In genomic region chr9:94669791-94670577, GRCm38 (mm10) we compare ENCODE assay signal across 8 mouse cellular contexts. TPM values are rescaled to one million over a fixed set of nuclear protein-coding genes. Genes with fewer than 3 reads are reported as not detected.
DNase-seq lines count a peak whose midpoint lies in the region; ATAC-seq and TF ChIP-seq lines count a peak whose summit lies in the region.

TSS of gene Slc9a9 (plus strand) at chr9:94669909.

- no peaks in the 10 kb centered on the region for H3K36me3 ChIP-seq in heart, embryonic 15.5 days
- no peaks in the 10 kb centered on the region for H3K36me3 ChIP-seq in neural tube, embryonic 12.5 days

- peak within 1 kb of the TSS; percentile 74; the same call in 1 of the 2 replicates for H3K27ac ChIP-seq in bone marrow, adult 2 months (ENCODE audit: control insufficient read depth, insufficient read depth, low read depth, low read length, poor library complexity)
- peak within 1 kb of the TSS; percentile 17; the same call in 1 of the 2 replicates for H3K27ac ChIP-seq in heart, embryonic 15.5 days
- H3K27ac ChIP-seq in layer of hippocampus, adult 2 months, result peak within 1 kb of the TSS; percentile 92
- H3K27ac ChIP-seq in neural tube, embryonic 12.5 days, result no peak within 1 kb of the TSS

- no peaks in the 10 kb centered on the region for H3K27me3 ChIP-seq in heart, embryonic 15.5 days
- H3K27me3 ChIP-seq in neural tube, embryonic 12.5 days (replicated peaks), result no peaks in the 10 kb centered on the region

- peaks cover 3% of the 10 kb centered on the region; the same call in 1 of the 2 replicates for H3K4me1 ChIP-seq in bone marrow, adult 2 months (ENCODE audit: control insufficient read depth, insufficient read depth, low read length)
- H3K4me1 ChIP-seq in heart, embryonic 15.5 days (replicated peaks), result peaks cover 7% of the 10 kb centered on the region; the same call in 1 of the 2 replicates
- 0 out of 2 replicates have a peak, but pooled peaks cover 3% of the 10 kb centered on the region for H3K4me1 ChIP-seq in neural tube, embryonic 12.5 days

- TF ChIP-seq CTCF in bone marrow, adult 2 months (IDR thresholded peaks at IDR 0.05; ENCODE audit: control insufficient read depth, insufficient read depth, low read length), result no peak
- TF ChIP-seq CTCF in layer of hippocampus, adult 2 months (conservative IDR thresholded peaks at IDR 0.05), result peak; percentile 53

- no peak for TF ChIP-seq POLR2A in bone marrow, adult 2 months (IDR thresholded peaks at IDR 0.05; ENCODE audit: borderline replicate concordance, control insufficient read depth, low read depth, low read length)

- under 1% methylated on average over 23 of the region's 23 CpGs for WGBS in bone marrow, adult 2 months
- 2% methylated on average over 23 of the region's 23 CpGs for WGBS in heart, embryonic 15.5 days
- WGBS in neural tube, embryonic 12.5 days, result 2% methylated on average over 23 of the region's 23 CpGs

- no peaks in the 10 kb centered on the region for H3K9me3 ChIP-seq in heart, embryonic 15.5 days (replicated peaks)
- no peaks in the 10 kb centered on the region for H3K9me3 ChIP-seq in neural tube, embryonic 12.5 days

- peak within 1 kb of the TSS; percentile 72 for H3K4me2 ChIP-seq in heart, embryonic 15.5 days
- H3K4me2 ChIP-seq in neural tube, embryonic 12.5 days (replicated peaks), result peak within 1 kb of the TSS; percentile 79

- peak within 1 kb of the TSS; percentile 33 for H3K9ac ChIP-seq in heart, embryonic 15.5 days
- H3K9ac ChIP-seq in neural tube, embryonic 12.5 days, result peak within 1 kb of the TSS; percentile 46

- peak; percentile 50 for ATAC-seq in CD4-positive, CD25-positive, alpha-beta regulatory T cell, adult 4 months
- ATAC-seq in erythroblast, adult 5-6 weeks (replicated peaks; ENCODE audit: low FRiP score, poor library complexity, severe bottlenecking), result peak; percentile 53
- ATAC-seq in heart, embryonic 15.5 days (replicated peaks; ENCODE audit: insufficient number of reproducible peaks, insufficient read depth, low FRiP score, low read depth), result peak; percentile 76
- ATAC-seq in neural tube, embryonic 12.5 days (ENCODE audit: low FRiP score, low read depth), result peak; percentile 95

- DNase-seq in layer of hippocampus, adult 2 months (ENCODE audit: low spot score in 2 of 2), result peak; percentile 47 to 59
- peak; percentile 7 to 16 for DNase-seq in lung, adult 18-20 months
- DNase-seq in yolk sac, embryonic 10.5 days (ENCODE audit: low spot score), result peak; percentile 5

- peak within 1 kb of the TSS; percentile 89 for H3K4me3 ChIP-seq in bone marrow, adult 2 months (replicated peaks; ENCODE audit: control insufficient read depth, low read depth, low read length)
- H3K4me3 ChIP-seq in heart, embryonic 15.5 days, result peak within 1 kb of the TSS; percentile 56
- peak within 1 kb of the TSS; percentile 80 for H3K4me3 ChIP-seq in layer of hippocampus, adult 2 months
- H3K4me3 ChIP-seq in neural tube, embryonic 12.5 days, result peak within 1 kb of the TSS; percentile 42

RNA-seq across cellular contexts. Expression of gene Slc9a9, which starts in this region (rescaled TPM):
- polyA plus RNA-seq in CD4-positive, CD25-positive, alpha-beta regulatory T cell, adult 4 months (2017; shearing (Covaris generic)), result 10 to 100 TPM; 35.6 to 44.2 TPM
- polyA plus RNA-seq in bone marrow, adult 2 months (2011; ENCODE audit: insufficient read depth, insufficient read length, low replicate concordance, missing spikeins), result 2.5 and 6.5 TPM in 2 replicates
- total RNA-seq in erythroblast, adult 5-6 weeks (2015; ENCODE audit: low replicate concordance), result 1.9 and 2.5 TPM in 2 replicates
- total RNA-seq in erythroblast, adult 5-6 weeks (2017; ENCODE audit: low replicate concordance), result 4.3 and 4.6 TPM in 2 replicates
- polyA plus RNA-seq in heart, embryonic 15.5 days (2015; fragmentation: Nextera tagmentation; extraction: Ambion mirVana), result 3.5 and 4.8 TPM in 2 replicates
- total RNA-seq in layer of hippocampus, adult 2 months (2021), result 10 to 100 TPM; 18.3 to 19.4 TPM
- 6.4 and 8.6 TPM in 2 replicates for polyA plus RNA-seq in neural tube, embryonic 12.5 days (2016; fragmentation: Nextera tagmentation; extraction: Ambion mirVana)
